10 mouse cellular contexts compared by ENCODE assay signal in the genomic region with DNA sequence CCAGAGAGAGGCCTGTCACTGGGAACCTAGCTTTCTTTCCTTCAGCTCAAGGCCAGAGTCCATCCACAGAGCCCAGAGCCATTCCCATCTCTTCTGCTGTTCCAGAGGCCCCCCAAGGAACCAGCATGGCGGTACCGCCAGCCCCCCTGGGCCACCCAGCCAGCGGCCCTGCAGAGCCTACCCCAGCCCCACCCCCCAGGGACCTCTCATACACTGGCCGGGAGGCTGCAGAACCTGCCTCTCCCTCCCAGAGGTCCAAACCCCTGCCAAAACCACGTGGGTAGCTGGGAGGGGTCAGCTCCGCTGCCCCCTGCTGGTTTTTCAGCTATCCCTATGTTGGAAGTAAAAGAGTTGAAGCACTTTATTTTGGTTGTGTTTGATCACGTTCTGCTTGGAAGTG. TPM values are rescaled to one million over a fixed set of nuclear protein-coding genes. Genes with fewer than 3 reads are reported as not detected.
DNase-seq lines count a peak whose midpoint lies in the region; ATAC-seq lines count a peak whose summit lies in the region.
"Had no signal": no experiment of that assay in that cellular context is flagged by ENCODE, and none has a peak within 500 bp of the region (broad histone marks: within the 10 kb centered on the region; RNA-seq: fewer than 3 reads in every experiment).

No protein-coding gene starts in this region.

- no peak overlapping the region for H3K9ac ChIP-seq in kidney, embryonic 15.5 days
- H3K9ac ChIP-seq in forebrain, embryonic 13.5 days: no peak overlapping the region
- H3K9ac ChIP-seq in midbrain, embryonic 16.5 days (ENCODE audit: low read depth, low read length): no peak overlapping the region
- H3K9ac ChIP-seq: liver, embryonic 13.5 days had no signal

- WGBS in kidney, embryonic 15.5 days: 42% methylated on average over 7 of the region's 7 CpGs
- 26% methylated on average over 7 of the region's 7 CpGs for WGBS in forebrain, embryonic 13.5 days
- WGBS in midbrain, embryonic 16.5 days: 31% methylated on average over 7 of the region's 7 CpGs

- ATAC-seq in kidney, embryonic 15.5 days (replicated peaks; ENCODE audit: low FRiP score): no peak
- no peak for ATAC-seq in forebrain, embryonic 13.5 days
- no peak for ATAC-seq in midbrain, embryonic 16.5 days
- ATAC-seq: Patski had no signal

- H3K36me3 ChIP-seq in kidney, embryonic 15.5 days: peaks cover 29% of the 10 kb centered on the region
- H3K36me3 ChIP-seq in forebrain, embryonic 13.5 days (ENCODE audit: poor library complexity, severe bottlenecking): peaks cover 65% of the 10 kb centered on the region
- H3K36me3 ChIP-seq in midbrain, embryonic 16.5 days (ENCODE audit: control insufficient read depth, insufficient read depth, low read length): peaks cover 12% of the 10 kb centered on the region
- H3K36me3 ChIP-seq: liver, embryonic 13.5 days had no signal

- peak; percentile 53 to 55 for DNase-seq in kidney, postnatal 4 days
- DNase-seq in R1 (ENCODE audit: low read depth, low spot score): peak; percentile 37
- no peak for DNase-seq in cerebellum, adult 11 months
- no peak for DNase-seq in spleen, postnatal 10 days (ENCODE audit: low spot score in 2 of 2)
- no peak for DNase-seq in layer of hippocampus, postnatal 10 days (ENCODE audit: low spot score in 2 of 2)
- DNase-seq: liver, embryonic 13.5 days had no signal

- H3K4me2 ChIP-seq in kidney, embryonic 15.5 days: no peak overlapping the region
- H3K4me2 ChIP-seq in forebrain, embryonic 13.5 days: no peak overlapping the region
- no peak overlapping the region for H3K4me2 ChIP-seq in midbrain, embryonic 16.5 days (ENCODE audit: low read length)
- H3K4me2 ChIP-seq: liver, embryonic 13.5 days had no signal

- no peaks in the 10 kb centered on the region for H3K27me3 ChIP-seq in kidney, embryonic 15.5 days
- H3K27me3 ChIP-seq in forebrain, embryonic 13.5 days: no peaks in the 10 kb centered on the region
- H3K27me3 ChIP-seq in midbrain, embryonic 16.5 days (ENCODE audit: control insufficient read depth, insufficient read depth, low read depth, low read length): no peaks in the 10 kb centered on the region
- H3K27me3 ChIP-seq: liver, embryonic 13.5 days; Patski had no signal

- no peaks in the 10 kb centered on the region for H3K9me3 ChIP-seq in kidney, embryonic 15.5 days (replicated peaks)
- no peaks in the 10 kb centered on the region for H3K9me3 ChIP-seq in forebrain, embryonic 13.5 days (replicated peaks)
- H3K9me3 ChIP-seq in midbrain, embryonic 16.5 days (replicated peaks; ENCODE audit: control insufficient read depth, low read length, poor library complexity, severe bottlenecking): no peaks in the 10 kb centered on the region
- H3K9me3 ChIP-seq: liver, embryonic 13.5 days had no signal

- no peak overlapping the region for H3K4me3 ChIP-seq in kidney, embryonic 15.5 days (replicated peaks)
- H3K4me3 ChIP-seq in forebrain, embryonic 13.5 days: no peak overlapping the region
- no peak overlapping the region for H3K4me3 ChIP-seq in midbrain, embryonic 16.5 days (ENCODE audit: low read depth, low read length)
- H3K4me3 ChIP-seq: liver, embryonic 13.5 days had no signal

- H3K4me1 ChIP-seq in kidney, embryonic 15.5 days: peaks cover 22% of the 10 kb centered on the region
- H3K4me1 ChIP-seq in forebrain, embryonic 13.5 days: peaks cover 59% of the 10 kb centered on the region
- H3K4me1 ChIP-seq in midbrain, embryonic 16.5 days (ENCODE audit: control insufficient read depth, insufficient read depth, low read length): peaks cover 15% of the 10 kb centered on the region; the same call in 1 of the 2 replicates

- no peak overlapping the region for H3K27ac ChIP-seq in kidney, embryonic 15.5 days
- peak overlapping the region; percentile 48; the same call in 1 of the 2 replicates for H3K27ac ChIP-seq in forebrain, embryonic 13.5 days
- H3K27ac ChIP-seq in midbrain, embryonic 16.5 days (ENCODE audit: low read length): peak overlapping the region; percentile 37; the same call in 1 of the 2 replicates
- H3K27ac ChIP-seq: liver, embryonic 13.5 days had no signal

RNA-seq across cellular contexts. Expression of gene Rgma, which starts 44.1 kb away (rescaled TPM):
- 11.7 and 13.7 TPM in 2 replicates for polyA plus RNA-seq in kidney, embryonic 15.5 days (2015; fragmentation: Nextera tagmentation; extraction: Ambion mirVana)
- 24.7 and 27.6 TPM in 2 replicates for polyA plus RNA-seq in forebrain, embryonic 13.5 days (2015; fragmentation: Nextera tagmentation; extraction: Ambion mirVana)
- 38.4 and 38.6 TPM in 2 replicates for polyA plus RNA-seq in midbrain, embryonic 16.5 days (2015; fragmentation: Nextera tagmentation; extraction: Ambion mirVana)
- total RNA-seq in layer of hippocampus, postnatal 10 days (2021): 100 to 1,000 TPM; 111 to 128 TPM

Comparison
In these comparisons a context has a peak if more than half of its experiments do, and no peak if none do; other contexts are left out.
1. DNase-seq: peak in kidney, postnatal 4 days (2 of 2) and R1 (single experiment); none in cerebellum, adult 11 months (single experiment), spleen, postnatal 10 days (0 of 2) and layer of hippocampus, postnatal 10 days (0 of 2).